Mouse (Mus musculus): ENCODE measurements at regions not wholly inside any gene's neighbourhood (a gene's known extent, or its start where the extent isn't known, plus 50 kb on each side); places are given as distances from the start of the nearest gene placed in this dataset.

DNA sequence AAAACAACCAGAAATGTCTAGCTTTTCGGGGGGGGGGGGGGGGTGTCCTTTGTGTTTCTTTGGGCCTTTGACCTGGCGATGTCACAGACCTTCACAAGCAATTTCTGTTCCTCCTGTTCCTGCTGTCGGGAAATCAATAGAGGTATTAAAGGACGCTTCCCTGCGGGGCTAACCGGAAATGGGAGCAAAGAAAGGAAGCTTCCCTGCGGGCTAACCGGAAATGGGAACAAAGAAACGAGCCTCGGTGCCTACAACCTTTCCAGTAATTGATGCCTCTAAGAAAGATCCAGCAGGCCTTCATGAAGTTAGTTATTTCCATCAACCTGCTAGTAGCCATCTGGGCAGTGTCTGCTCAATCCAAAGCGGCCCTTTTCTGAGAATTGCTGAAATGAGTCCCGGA, 78.2 kb upstream of the Phyhipl start:
- TF ChIP-seq POLR2A (IDR thresholded peaks at IDR 0.05; ENCODE audit: insufficient read depth, low read depth, low read length) (no peak), CTCF (IDR thresholded peaks at IDR 0.05) (no peak), EP300 (IDR thresholded peaks at IDR 0.05; ENCODE audit: insufficient read depth, low read depth, low read length) (no peak)

Data from heart, adult 2 months (tissue).